Mouse (Mus musculus): ENCODE data around the gene Oxsm. TPM values are rescaled to one million over a fixed set of nuclear protein-coding genes. Genes with fewer than 3 reads are reported as not detected.

Gene Oxsm
- polyA plus RNA-seq, 1 experiment: 18.7 TPM

DNA sequence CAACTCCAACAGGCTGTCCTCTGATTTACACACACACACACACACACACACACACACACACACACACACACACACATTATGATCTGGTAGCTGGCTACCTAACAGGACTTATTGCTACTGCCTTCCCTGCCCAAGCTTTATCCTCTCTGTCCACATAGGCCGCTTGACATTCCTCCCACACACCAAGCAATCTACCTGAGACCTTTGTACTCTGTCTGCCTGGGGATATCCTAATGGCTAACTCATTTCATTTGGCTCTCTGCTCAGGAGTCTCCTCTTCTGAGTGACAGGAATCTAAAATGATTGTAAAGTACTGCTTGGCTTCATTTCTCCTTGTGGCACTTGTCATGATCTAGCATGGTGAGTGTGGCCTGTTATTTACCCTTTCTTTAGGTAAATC is 60.5 kb downstream of the Oxsm start:
- Histone ChIP-seq H3K27me3 (replicated peaks; ENCODE audit: control insufficient read depth, insufficient read depth, low read length) (no peaks in the 10 kb centered on the region), H3K27ac (ENCODE audit: insufficient read depth, low read depth, low read length) (peak overlapping the region; percentile 78; the same call in 1 of the 2 replicates), H3K4me1 (ENCODE audit: control insufficient read depth, insufficient read depth, low read length) (no peaks in the 10 kb centered on the region; the same call in 1 of the 2 replicates), H3K36me3 (ENCODE audit: control insufficient read depth, insufficient read depth, low read length) (no peaks in the 10 kb centered on the region), H3K4me3 (ENCODE audit: insufficient read depth, low read depth, low read length) (no peak overlapping the region)
- 50% methylated on average over 1 of the region's 1 CpGs for WGBS
- TF ChIP-seq CTCF (conservative IDR thresholded peaks at IDR 0.05; ENCODE audit: insufficient read depth, insufficient read length, low read depth, low read length) (no peak), POLR2A (IDR thresholded peaks at IDR 0.05; ENCODE audit: low read depth, low read length) (no peak)
- peak; percentile 74 for DNase-seq

Other genes starting within 250 kb of the Oxsm start
- gene Ngly1, start 528 bp downstream of the Oxsm start, polyA plus RNA-seq (2012; rRNA removed): 40.2 and 51.3 TPM in 2 replicates
- 5.4 and 10.5 TPM in 2 replicates for gene Top2b, start 115.4 kb upstream of the Oxsm start, polyA plus RNA-seq (2012; rRNA removed)